Mouse (Mus musculus) Patski (cell line): Measurements from ENCODE around the gene Zfp830. TPM values are rescaled to one million over a fixed set of nuclear protein-coding genes. Genes with fewer than 3 reads are reported as not detected.

Source experiments
- ATAC-seq: fragments of 100-300 bp; one replicate; pipeline ENCODE4 v1.8.0; 2021
- CTCF ChIA-PET: fragments of 350-600 bp; sonication (Branson Sonifier 250); formaldehyde crosslinking; loops from one replicate; lab custom pipeline; 2022; ENCODE audit warnings: inconsistent platforms; lab: Charles Lee
- POLR2A ChIA-PET: fragments of 350-600 bp; sonication (Branson Sonifier 250); formaldehyde crosslinking; loops from one replicate; lab custom pipeline; 2022; ENCODE audit warnings: antibody characterized with exemption, inconsistent platforms; lab: Charles Lee
- DNase-seq: peaks from one replicate; pipeline ENCODE4 v3.0.0-alpha.2; 2011; ENCODE audit warnings: low read depth, low spot score
- H3K27me3 ChIP-seq: fragments of 371-371 bp; one replicate; pipeline ENCODE4 v1.5.1; 2021
- CTCF ChIP-seq: fragments of 100-300 bp; IDR thresholded peaks from one replicate; pipeline ENCODE4 v1.5.1; 2021
- in situ Hi-C: fragments of 300-500 bp; cut with MboI; formaldehyde crosslinking; loops from 3 replicates; pipeline ENCODE4 v1.11.1; 2018; ENCODE audit warnings: low pct_unique_long_range_greater_than_20kb, mixed read lengths
- polyA plus RNA-seq: library from polyadenylated mRNA; unstranded; gene quantifications from one replicate; pipeline ENCODE4 v1.2.3, GENCODE M21; 2021

Gene Zfp830
- polyA plus RNA-seq, result 21.0 TPM

- in situ Hi-C loops, result loop anchor here (25.0 kb wide), 1 partner anchor 523 kb away; the partner anchor contains the start of genes Ap2b1 and Slfn14
- peak; percentile 60 for DNase-seq
- CTCF ChIA-PET, result interaction anchor here (0.8 to 1.0 kb wide), 3 partner anchors 10 to 126 kb away, joined by 3 read pairs; no protein-coding TSS in a partner anchor
- TF ChIP-seq CTCF, result no peak
- H3K27me3 ChIP-seq, result peaks cover 12% of the 10 kb centered on the region
- POLR2A ChIA-PET, result interaction anchor here (0.7 kb wide), 1 partner anchor 43 kb away, joined by 3 read pairs; no protein-coding TSS in a partner anchor
- peak; percentile 99 for ATAC-seq
These were observed at the start of gene Zfp830, which contains the start of gene Cct6b for GRCm38 (mm10) chr11:82763742-82764437. Gene Zfp830 (plus strand): TSS chr11:82764345. Gene Cct6b (minus strand): TSS chr11:82764321.

- DNase-seq (no peak), ATAC-seq (no peak)
- ChIA-PET CTCF (no interaction called here), POLR2A (no interaction called here)
- in situ Hi-C loops, result no loop called here
- no peak for TF ChIP-seq CTCF
- peaks cover 42% of the 10 kb centered on the region for H3K27me3 ChIP-seq
These were observed 44.9 kb upstream of the Zfp830 start for GRCm38 (mm10) chr11:82719294-82719693.

DNA sequence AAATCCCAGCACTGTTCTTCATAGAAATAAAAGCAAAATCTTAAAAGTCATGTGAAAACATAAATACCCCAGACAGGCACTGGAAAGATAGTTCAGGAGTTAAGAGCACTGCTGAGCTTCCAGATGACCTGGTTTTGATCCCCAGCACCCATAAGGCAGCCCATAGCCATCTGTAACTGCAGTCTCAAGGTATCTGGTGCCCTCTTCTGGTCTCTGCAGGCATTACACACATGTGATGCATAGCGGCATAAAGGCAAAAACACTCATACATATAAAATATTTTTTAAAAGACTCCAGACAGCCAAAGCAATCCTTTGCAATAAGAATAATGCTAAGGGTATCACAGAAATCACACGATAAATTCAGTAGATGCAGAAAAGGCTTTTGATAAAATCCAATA is 37.3 kb upstream of the Zfp830 start:
- ChIA-PET CTCF (no interaction called here), POLR2A (no interaction called here)
- peaks cover 42% of the 10 kb centered on the region for H3K27me3 ChIP-seq
- ATAC-seq (no peak), DNase-seq (no peak)
- in situ Hi-C loops, result loop anchor here (25.0 kb wide), 1 partner anchor 460 kb away; the partner anchor contains the start of genes Slfn3 and Slfn4
- peak; percentile 39 for TF ChIP-seq CTCF

- TF ChIP-seq CTCF, result peak; percentile 38
- in situ Hi-C loops, result loop anchor here (25.0 kb wide), 1 partner anchor 453 kb away; the partner anchor contains the start of genes Slfn3 and Slfn4
- H3K27me3 ChIP-seq, result peaks cover 47% of the 10 kb centered on the region
- no peak for ATAC-seq
- CTCF ChIA-PET, result interaction anchor here (2.1 kb wide), 1 partner anchor 11 kb away, joined by 5 read pairs; no protein-coding TSS in a partner anchor
- POLR2A ChIA-PET, result interaction anchor here (0.6 kb wide), 1 partner anchor 162 kb away, joined by 3 read pairs; no protein-coding TSS in a partner anchor
- DNase-seq, result no peak
These were observed 29.9 kb upstream of the Zfp830 start for GRCm38 (mm10) chr11:82734227-82734626.

GRCm38 (mm10) chr11:82739006-82739405 is 25.1 kb upstream of the Zfp830 start:
- ChIA-PET POLR2A (no interaction called here), CTCF (interaction anchor here (1.5 kb wide), 1 partner anchor 152 kb away, joined by 4 read pairs; the partner anchor contains the start of gene Rad51d)
- ATAC-seq, result no peak
- DNase-seq, result no peak
- TF ChIP-seq CTCF, result peak; percentile 41
- in situ Hi-C loops, result loop anchor here (25.0 kb wide), 1 partner anchor 448 kb away; the partner anchor contains the start of genes Slfn3 and Slfn4
- peaks cover 59% of the 10 kb centered on the region for H3K27me3 ChIP-seq

- peaks cover 37% of the 10 kb centered on the region for H3K27me3 ChIP-seq
- in situ Hi-C loops, result loop anchor here (25.0 kb wide), 1 partner anchor 441 kb away; the partner anchor contains the start of genes Slfn3 and Slfn4
- no peak for ATAC-seq
- POLR2A ChIA-PET, result no interaction called here
- DNase-seq, result no peak
- TF ChIP-seq CTCF, result peak; percentile 66
- CTCF ChIA-PET, result interaction anchor here (0.7 to 1.5 kb wide), 3 partner anchors 16 to 122 kb away, joined by 3 read pairs; no protein-coding TSS in a partner anchor
These were observed 18.0 kb upstream of the Zfp830 start for GRCm38 (mm10) chr11:82746138-82746537.

- H3K27me3 ChIP-seq, result peaks cover 29% of the 10 kb centered on the region
- DNase-seq (no peak), ATAC-seq (no peak)
- CTCF ChIA-PET, result interaction anchor here (0.7 to 1.5 kb wide), 6 partner anchors 10 to 139 kb away, joined by 3 to 4 read pairs (median 3); no protein-coding TSS in a partner anchor
- POLR2A ChIA-PET, result no interaction called here
- no peak for TF ChIP-seq CTCF
- in situ Hi-C loops, result loop anchor here (25.0 kb wide), 1 partner anchor 440 kb away; the partner anchor contains the start of genes Slfn3 and Slfn4
These were observed 17.2 kb upstream of the Zfp830 start for GRCm38 (mm10) chr11:82746857-82747366.

DNA sequence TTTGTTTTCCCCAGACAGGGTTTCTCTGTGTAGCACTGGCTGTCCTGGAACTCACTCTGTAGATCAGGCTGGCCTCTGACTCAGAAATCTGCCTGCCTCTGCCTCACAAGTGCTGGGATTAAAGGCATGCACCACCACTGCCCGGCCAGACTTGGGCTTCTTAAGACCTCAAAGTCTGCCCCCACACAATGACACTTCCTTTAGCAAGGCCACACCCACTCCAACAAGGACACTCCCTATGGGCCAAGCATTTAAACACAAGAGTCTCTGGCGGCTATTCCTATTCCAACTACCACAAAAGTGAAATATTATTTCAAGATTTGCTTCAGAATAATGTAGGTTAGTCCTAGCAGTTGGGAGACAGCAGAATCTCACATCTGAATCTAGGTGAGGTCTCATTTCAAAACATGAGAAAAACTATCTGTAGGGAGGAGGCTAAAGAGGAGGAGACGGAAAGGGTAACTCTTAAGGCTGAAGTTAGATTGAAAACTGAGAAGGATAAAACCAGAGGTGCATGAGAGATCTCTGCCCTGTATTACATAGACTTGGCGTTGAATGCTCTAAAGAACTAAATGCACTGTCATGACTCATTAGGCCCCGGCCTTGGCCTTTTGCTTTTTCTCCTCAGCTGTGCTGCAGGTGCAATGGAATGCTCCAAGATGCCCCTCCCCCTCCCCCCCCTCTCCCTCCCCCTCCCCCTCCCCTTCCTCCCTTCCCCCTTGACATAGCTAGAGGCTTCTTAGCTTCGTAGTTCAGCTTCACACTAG is 11.6 kb upstream of the Zfp830 start:
- in situ Hi-C loops, result loop anchor here (25.0 kb wide), 1 partner anchor 535 kb away; the partner anchor contains the start of genes Ap2b1 and Slfn14
- ChIA-PET CTCF (no interaction called here), POLR2A (interaction anchor here (0.5 kb wide), 1 partner anchor 234 kb away, joined by 3 read pairs; no protein-coding TSS in a partner anchor)
- no peak for ATAC-seq
- no peak for DNase-seq
- H3K27me3 ChIP-seq, result no peaks in the 10 kb centered on the region
- no peak for TF ChIP-seq CTCF

DNA sequence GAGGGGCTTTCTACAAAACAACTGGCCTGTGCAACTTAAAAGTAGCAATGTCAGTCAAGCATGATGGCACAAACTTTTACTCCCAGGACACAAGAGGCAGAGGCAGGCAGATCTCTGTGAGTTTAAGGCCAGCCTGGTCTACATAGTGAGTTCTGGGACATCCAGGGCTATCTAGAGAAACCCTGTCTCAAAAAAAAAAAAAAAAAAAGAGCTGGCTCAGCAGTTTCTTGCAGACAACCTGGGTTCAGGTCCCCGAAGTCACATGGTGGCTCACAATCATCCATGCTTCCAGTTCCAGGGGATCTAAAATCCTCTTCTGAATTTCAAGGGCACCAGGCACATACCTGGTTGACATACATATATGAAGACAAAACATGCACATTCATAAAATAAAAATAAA is 8.2 kb upstream of the Zfp830 start:
- POLR2A ChIA-PET, result no interaction called here
- DNase-seq (no peak), ATAC-seq (no peak)
- CTCF ChIA-PET, result no interaction called here
- TF ChIP-seq CTCF, result no peak
- H3K27me3 ChIP-seq, result peaks cover 13% of the 10 kb centered on the region
- in situ Hi-C loops, result loop anchor here (25.0 kb wide), 1 partner anchor 531 kb away; the partner anchor contains the start of genes Ap2b1 and Slfn14
